Mouse (Mus musculus) lung, postnatal 4 days (tissue): ENCODE measurements at regions not wholly inside any gene's neighbourhood (a gene's known extent, or its start where the extent isn't known, plus 50 kb on each side); places are given as distances from the start of the nearest gene placed in this dataset.

Experiments
- DNase-seq, 2 experiments: peaks; one replicate each; pipeline ENCODE4 v3.0.0; 2021

DNA sequence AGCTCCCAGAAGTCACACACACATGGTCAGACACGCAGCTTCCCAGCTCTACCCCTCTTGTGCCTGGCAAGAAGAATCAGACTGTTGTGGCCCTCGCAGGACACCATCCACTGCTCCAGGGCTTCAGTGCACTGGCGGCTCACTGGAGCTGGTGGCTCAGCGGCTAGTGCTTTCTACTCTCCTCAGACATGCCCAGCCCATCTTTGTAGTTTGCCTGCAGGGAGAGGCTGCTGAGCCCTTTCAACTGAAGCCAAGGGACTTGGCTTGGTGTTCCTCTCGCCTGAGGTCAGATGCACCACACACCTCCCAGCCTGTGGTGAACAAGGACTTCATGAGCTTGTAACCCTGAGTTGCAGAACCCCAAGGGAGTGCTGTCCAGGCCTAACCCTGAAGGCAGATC, 249.8 kb downstream of the Tle3 start:
- DNase-seq: no peak

DNA sequence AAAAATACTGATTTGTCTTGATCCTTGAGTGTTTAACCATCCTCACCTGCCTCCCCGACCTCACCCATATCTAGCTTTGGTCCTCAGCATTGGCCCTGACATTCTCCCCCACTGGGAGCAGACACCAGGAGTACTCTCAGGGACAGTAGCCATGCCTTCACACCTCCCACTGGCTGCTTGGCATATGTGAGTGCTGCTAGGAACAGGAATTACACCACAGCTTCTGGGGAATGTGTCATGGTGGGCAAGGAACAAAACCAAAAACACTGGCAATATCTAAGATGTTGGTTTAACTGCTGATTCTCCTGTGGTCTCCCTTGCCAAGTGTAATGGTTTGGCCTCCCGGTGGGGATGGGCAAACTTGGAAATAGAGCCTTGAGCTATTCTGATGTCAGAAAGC, 248.6 kb downstream of the Tle3 start:
- DNase-seq: no peak

DNA sequence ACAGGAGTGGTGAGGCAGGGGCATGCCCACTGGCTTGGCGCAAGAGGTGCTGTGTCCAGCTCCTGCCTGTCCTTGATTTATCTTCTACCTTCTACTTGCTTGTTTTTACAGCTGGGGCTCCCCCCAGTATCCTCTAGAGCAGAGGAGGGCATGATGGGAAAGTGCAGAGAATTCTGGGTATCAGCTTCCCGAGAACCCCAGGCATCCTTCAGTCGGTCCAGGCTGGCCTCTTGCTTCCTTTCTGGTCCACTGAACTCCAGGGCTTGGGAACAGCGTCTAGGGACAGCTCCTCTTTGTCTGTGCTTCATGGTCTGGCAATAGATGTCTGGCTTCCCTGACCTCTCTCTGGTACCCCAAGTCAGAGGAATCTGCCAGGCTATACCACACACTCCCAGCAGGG, 247.9 kb downstream of the Tle3 start:
- DNase-seq: no peak

DNA sequence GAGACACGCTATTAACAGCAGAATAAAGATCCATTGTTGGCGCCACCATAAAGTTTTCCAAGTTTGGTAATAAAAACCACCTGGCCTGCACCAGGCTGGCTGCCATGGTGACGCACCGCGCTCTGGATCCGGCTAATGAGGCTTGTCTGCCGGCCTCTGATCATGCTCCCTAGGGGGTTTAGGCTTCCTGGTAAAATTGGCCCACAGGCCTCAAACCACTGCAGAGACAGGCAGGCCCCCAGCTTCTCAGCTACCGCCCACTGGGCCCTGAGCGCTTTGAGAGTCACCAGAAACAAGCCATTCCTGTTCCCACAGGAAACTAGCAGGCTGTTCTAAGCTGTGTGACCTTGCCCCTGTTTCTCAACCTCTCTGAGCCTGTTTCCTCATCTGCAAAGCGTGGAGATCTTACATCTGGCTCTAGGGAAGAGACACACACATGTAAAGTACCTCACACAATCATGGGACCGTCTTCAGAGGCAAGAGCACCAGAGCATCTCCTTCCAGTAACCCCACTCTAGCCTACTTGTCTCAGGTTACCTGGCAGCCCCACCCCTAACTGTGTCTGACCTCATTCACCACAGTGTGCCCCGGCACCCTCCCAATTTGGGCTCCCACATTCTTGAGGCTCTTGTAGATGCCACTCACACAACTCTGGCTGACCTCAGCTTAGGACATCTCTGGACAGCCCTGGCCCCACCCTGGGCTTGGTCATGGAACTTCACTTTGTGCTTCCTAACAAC, 246.5 kb downstream of the Tle3 start:
- DNase-seq: no peak

DNA sequence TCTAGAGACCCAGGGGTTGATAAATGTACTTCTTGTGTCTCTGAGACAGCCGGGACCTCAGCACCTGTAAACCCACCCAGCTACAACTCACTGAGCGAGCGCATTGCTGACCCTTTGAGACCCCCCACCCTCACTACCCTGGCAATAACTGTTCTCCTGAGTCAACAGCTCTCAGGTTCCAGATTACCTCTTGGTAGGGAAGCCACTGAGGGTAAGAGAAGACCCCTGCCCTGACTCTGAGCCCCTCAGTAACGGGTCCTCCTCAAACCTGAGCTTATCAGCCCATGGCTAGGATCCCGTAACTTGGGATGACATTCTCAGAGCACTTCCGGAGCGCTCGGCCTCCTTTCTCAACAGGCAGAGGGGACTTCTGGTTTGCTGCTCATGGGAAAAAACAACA, 245.8 kb downstream of the Tle3 start:
- DNase-seq: no peak

DNA sequence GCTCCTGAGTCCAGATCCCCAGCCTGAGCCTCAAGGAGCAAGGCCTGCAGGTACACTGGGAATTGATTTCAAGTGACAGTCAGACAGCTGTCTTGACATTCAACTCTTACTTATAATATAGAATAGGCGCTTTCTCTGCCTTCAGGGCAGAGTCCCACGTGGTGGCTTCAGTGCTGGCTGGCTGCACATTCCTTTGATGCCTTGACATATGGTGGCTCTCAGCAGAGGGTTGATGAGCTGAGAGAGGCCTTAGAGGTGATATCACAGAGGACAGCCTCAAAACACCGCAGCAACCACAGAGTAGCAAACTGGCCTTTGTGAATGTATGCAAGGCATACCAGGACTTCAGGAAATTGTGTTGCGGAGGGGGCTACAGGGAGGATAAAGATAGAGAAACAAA, 243.4 kb downstream of the Tle3 start:
- DNase-seq: no peak

DNA sequence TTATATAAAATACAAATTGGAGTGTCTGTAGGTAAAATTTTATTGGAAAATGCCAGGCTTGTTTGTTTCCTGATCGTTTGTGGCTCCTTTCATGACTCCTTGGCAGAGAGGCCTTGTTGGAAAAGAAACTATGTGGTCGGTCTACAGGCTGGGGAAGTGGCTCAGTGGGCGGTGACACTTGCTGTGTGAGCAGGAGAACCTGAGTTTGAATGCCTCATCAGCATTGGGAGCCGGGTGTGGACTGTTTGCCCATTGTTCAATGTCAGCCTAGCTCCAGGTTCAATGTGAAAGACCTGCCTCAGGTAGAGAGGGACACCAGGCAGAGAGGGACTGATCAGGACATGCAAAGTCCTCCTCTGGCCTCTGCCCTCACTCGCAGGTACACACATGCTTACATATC, 235.4 kb downstream of the Tle3 start:
- DNase-seq: no peak

DNA sequence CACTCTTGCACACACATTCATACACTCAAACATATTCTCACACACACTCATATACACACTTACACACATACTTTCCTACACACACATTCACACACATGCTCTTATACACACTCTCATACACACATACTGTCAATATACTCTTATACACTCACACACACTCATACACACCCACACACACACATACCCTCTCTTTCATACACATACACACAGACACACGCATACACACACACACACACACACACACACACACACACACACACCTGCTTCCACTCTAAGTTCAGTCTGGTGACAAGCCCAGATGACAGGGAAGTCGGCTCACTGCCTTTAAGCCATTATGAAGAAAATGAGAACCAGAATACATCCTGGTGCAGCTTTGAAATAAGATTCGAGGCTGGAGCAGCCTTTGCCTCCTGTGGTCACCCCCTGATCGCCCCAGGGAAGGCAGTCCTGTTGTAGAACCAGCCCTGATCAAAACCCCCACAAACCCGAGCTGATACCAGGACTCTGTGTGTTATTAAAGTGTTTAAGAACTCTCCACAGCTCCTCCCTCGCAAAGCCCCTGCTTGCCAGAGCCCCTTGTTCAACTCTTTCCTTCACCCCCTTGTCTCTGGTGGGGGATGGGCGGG, 230.3 kb downstream of the Tle3 start:
- no peak for DNase-seq

DNA sequence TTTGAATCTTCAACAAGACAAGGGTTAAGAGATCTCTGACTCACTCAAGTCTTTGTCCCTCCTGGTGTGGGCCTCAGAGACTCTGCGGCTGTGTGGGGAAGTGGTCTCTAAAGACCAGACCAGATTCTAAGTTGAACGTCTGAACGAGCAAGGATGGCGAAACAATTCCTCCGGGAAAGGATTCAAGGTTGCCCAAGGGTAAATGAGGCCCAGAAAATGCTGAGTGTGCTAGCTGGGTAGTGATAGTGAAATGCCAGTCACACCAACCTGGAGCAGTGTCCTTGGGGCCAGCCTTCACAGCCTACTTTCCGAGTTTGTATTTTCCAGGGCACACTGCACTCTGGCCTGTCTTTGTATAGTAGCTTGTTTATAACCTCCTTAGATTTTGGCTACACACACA, 229.7 kb downstream of the Tle3 start:
- no peak for DNase-seq

DNA sequence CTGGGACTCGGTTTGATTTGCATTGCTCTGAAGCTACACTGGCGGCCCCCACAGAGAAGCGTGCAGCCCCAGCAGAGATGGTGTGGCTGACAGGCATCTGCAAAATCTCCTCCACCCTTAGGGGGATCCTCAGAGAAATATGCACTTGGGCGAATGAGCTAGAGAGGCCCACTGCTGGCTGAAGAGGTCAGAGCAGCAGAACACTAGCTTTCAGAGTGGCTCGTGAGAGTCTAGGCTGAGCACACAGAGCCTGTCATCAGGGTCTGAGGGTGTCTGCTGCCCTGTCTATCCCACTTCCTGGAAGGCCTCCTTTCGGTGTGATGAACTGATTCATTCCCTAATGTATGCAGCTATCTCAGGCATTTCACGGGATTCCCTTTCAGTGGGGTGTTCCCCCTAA, 225.1 kb downstream of the Tle3 start:
- no peak for DNase-seq

DNA sequence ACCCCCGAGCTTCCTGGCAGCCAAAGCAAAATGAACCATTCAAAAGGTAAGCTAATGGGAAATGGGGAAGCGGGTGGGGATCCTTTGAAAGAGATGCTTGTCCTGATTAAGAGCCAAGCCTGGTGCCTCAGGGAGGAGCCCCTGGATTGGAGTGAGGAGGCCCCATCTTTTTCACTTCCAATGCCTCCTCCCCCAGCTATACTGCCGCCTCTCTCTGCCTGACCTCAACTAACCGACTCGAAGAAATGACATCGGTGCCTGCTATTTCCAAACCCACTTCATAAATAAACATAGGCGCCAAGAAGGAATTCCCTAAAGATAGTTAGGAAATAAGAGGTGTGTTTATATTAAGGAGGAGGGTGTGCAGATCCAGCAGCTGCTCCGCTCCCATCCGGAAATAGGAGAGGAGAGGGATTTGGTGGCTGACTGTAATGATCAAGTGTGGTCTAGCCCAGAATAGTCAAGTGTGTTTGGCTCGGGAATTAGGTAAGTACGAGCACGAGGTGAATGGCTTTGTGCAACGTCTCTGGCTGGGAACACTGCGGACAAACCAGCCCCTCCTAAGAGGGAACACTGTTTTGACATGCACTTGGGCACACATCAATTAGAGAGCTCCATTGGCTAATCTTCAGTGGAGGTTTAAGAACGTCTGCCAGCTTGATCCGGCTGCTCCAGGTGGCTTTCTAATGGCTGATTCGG, 224.4 kb downstream of the Tle3 start:
- peak; percentile 13 to 41 for DNase-seq

DNA sequence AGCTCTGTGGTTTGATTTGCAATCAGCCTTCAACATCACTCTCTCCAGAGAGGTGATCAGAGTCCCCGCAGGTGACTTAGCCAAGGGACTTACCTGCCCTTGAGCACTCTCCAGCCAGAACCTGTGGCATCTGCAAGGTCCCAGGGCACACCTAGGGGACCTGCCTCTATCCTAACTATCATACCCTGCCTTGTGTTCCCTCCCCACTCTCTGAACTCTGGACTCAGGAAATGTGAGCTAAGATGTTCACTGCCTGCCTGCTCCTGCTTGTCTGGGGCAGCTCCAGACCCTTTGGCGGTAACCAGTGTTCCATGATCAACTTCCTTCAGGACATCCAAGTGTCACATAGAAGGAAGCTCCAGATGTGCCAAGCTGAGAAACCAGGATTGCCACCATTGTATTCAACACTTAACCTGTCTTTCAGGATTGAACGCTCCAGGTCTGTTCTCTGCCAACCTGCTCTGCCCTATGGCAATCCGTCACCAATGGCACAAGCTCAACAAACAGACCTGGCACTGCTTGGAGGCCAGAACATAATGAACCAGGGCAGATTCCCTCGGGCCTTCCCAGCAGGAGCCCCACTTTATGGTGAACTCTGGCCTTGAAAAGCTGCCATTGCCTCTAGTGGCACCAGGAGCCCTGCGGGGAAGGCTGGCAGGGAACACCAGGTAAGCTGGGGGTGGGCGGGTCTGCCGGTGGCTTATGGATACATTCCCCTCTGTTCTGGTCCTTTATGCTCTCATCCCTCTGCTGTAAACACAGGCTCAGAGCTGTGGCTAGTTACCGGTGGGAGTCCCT, 223.2 kb downstream of the Tle3 start:
- no peak for DNase-seq

DNA sequence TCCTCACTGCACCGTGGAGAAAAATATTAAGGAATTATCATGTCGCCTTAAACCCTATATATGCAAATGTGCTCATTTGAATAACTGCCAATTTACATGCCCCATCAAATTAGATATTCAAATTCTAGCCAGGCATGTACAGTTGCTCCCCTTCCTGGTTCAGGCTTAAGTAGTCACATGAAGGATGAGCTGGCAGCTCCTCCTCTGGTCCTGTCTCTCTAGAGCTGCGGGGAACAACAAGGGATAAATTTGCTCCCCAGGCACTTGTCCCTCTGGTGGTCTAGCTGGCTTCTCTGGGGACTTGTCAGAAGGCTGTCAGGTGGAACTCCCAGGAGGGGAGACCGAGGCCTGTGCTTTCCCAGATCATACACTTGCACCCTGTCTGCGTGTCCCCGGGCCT, 221.8 kb downstream of the Tle3 start:
- DNase-seq: no peak

DNA sequence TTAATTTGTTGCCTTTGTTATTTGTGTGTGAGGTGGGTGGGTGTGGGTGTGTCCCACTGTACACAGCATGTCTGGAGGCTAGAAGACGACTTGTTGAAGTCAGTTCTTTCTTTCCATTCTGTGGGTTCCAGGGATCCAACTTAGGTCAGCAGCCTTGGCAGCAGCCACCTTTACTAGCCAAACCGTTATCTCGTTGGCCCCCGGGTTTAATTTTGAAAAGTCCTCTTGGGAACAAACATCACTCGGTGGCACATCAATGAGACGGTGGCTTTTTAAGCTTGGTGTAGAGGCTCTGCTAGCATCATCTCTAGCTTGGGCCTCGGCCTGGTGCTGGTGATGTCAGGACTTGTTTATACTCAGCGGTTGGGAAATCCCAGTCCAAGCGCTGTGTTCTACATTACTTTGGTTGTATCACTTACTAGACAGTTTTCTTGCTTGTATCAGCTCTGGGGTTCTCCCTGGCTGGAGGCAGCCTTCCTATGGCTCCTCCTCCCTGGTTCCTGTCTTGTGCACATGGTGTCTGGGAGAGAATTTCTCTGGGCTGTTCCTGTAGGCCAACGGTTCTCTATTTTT, 217.6 kb downstream of the Tle3 start:
- no peak for DNase-seq

DNA sequence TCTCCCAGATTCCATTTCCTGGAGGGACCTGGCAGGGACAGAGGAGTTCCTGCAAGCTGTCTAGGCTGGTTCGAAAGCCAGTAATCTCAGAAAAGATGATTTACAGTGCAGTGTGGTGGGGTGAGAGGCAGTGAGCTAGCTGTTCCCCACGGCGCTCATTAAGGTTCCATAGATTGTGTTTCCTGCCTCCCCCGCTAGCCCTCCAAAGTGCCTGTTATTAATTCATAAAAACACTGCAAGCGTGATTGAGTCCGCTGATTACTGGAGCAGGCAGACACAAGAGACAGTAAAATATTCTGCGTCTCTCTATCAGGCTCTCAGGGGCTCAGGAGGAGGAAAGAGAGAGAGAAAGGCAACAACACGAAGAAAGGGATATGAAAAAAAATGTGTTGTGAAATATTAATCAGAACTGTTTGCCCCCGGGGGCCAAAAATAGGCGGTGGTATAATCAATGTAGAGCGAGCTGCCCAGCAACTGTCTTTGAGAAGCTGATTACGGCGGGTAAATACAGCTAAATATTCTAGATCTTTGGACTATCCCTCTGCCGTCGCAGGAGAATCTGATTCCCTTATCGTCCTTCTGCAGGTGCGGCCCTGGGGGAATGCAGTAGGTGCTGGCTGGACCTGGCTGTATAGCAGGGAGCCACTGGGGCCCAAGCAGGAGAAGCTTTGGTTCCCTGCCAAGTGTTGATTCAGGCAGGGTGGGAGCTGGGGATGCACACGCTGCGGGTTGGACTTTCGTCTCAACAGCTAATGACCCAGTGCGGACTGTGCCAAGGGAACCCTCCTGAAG, 211.3 kb downstream of the Tle3 start:
- no peak for DNase-seq

DNA sequence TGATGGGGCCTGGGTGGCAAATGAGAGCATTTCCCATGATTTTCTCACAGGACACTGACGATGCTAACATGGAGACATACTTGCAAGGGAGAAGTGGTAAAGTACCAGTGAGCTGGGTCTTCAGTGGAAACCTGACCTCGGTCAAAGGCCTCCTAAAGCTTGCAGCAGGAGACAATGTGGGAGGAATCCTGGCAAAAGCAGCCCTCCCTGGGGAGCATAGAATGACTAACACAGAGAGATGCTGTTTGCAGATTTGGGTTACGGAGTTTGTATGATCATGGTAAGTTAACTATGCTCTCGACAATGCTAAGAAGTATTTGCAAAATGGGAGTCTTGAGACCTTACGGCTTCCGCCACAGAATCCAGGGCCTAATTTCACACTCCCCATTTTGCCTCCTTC, 208.9 kb downstream of the Tle3 start:
- DNase-seq: no peak

DNA sequence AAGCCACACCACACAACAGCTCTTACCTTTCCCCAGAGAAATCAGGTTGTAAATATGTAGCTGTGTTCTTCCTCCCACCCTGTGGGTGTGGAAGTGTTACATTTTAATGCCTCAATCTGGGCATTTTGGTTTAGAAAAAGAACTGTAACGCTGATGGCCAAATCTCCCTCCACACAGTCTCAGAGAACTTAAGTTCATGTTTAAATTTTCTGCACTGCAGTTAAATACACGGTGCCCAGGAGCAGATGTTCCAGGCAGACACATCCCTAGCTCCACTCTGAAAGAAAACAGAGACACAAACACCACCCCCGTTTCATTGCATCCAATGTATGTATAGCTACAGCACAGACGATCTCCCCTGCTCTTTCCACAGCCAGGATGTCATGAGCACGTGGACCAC, 206.1 kb downstream of the Tle3 start:
- no peak for DNase-seq

DNA sequence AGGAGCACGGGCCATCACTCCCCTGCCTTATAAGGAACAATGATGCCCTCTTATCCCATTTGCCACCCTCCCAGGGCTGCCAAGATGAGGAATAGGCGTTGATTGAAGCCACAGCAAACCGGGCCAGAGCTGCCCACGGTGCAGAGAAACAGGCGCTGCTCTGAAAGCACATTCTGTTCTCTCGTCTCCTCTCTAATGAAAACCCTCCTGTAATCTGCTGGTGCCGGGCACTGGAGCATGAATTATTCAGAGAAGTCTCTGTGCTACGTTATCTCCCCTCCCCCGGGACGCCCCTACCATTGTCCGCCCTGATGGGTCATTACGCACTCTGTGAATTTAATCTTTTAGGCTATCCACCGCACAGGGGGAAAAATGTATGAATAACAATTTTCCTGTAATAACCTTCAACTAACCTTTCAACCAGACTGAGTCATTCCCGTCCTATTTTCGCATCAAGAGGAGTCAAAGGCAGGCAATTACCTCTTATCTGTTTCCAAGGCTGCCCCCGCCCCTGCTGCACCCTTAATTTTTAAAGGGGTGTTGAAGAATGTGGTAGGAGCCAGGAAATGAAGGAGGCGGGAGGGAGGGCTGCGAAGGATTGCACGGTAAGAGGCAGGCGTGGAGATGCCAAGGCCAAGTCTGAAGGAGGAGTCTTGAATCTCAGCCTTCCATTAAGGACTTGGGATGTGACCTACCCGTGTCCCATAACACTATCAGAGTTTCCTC, 201.6 kb downstream of the Tle3 start:
- no peak for DNase-seq

DNA sequence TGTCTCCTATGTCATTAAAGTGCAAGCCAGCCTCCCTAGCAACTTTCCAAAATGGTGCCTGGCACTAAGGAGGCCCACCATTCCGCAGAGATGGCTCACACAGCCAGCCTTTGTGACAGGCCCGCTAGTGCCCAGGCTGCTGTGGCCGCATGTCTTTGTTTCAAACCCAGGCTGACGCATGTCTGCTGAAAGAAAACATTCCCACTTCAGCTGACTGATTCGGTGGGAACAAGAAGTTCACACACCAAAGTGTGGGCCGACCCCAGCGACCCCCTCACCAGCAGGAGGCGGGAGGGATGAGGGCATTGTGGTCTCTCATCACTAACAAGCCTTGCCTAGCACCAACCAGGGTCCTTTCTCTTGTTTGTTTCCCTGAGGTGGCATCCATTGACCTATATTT, 190.9 kb downstream of the Tle3 start:
- DNase-seq: no peak

DNA sequence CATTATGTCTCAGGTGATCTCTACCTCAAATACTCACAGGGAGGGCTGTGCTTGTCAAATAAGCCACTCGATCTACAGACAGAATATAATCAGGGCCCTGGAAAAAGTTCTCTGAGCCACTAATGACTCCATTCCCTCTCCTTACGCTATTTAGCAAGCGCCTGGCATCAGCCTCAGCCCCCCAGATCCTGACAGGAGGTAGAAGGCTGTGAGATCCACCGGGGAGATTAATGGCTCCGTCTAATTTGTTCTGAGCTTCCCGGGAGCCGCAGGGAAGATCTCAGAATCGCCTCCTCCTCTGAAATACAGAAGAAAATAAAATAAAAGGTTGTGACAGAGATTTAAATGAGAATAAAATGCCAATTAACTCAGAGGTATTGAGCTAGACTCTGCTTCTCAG, 189.4 kb downstream of the Tle3 start:
- DNase-seq: no peak

DNA sequence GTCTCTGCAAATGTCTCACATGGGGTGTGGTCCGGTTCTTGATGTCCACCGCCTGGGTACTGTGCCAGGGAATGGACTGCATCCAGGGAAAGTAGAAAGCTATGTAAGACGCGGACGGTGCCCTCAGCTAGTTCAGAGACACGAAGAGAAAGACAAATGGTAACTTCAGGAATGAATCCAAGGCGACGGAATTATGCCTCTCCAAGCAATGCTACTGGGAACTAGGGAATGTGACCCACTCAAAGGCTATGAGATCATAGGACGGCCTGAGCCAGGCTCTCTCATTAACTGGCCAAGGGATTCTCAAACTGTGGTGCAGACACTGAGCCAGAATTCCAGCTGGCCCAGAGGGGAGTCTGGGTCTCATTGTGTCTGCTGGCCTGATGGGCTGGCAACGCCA, 186.5 kb downstream of the Tle3 start:
- peak; percentile 18 to 56 for DNase-seq

DNA sequence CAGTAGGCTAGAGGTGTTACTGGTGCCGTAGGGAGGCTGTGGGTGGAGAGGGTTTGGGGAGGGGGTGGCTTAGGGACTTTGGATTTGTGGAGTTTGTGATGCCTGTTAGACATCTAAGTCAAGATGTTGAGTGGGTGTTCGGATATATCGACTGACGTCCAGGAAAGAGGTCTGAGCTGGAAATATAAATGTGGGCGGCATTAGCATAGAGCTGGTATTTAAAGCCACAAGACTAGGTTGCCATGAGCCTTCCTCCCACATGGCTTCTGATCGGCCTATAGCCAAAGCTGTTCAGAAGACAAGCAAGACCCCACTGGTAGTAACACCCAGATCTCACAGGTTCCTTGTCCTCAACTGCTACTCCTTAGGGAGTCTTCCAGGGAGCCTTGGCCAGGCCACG, 184.9 kb downstream of the Tle3 start:
- no peak for DNase-seq
